In the genomic region with DNA sequence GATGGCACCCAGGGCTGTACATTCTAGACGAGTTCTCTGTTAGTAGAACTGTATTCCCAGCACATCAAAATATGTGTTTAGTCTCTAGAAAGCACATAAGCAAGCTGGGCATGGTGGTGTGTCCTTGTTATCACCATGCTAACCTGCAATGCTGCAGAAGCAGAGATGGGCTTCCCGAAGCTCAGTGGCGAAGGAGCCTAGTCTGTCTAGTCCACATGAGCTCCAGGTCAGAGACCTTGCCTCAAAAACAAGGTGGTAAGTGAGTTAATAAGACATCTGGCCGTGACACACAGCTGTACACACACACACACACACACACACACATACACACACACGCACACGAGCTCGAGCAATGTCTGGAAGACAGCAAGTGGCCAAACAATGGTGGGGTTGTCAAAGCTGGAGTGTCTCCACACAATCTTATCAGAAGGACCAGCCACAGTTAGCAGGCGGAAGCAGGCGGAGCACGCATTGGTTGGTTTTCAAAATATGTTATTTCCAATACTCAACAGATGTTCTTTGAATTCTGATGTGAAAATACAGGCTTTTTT, we compare ENCODE assay signal across 8 mouse cellular contexts.
DNase-seq lines count a peak whose midpoint lies in the region; ATAC-seq and TF ChIP-seq lines count a peak whose summit lies in the region.

No protein-coding gene starts in this region.

- no peak overlapping the region for H3K27ac ChIP-seq in lung, embryonic 14.5 days (ENCODE audit: low read depth)
- H3K27ac ChIP-seq in embryonic facial prominence, embryonic 15.5 days (replicated peaks) = peak overlapping the region; percentile 63

- H3K4me3 ChIP-seq in lung, embryonic 14.5 days (ENCODE audit: low read depth, low read length) = no peak overlapping the region
- H3K4me3 ChIP-seq in embryonic facial prominence, embryonic 15.5 days (replicated peaks) = no peak overlapping the region

- H3K9ac ChIP-seq in lung, embryonic 14.5 days = no peak overlapping the region
- H3K9ac ChIP-seq in embryonic facial prominence, embryonic 15.5 days = no peak overlapping the region

- H3K4me2 ChIP-seq in lung, embryonic 14.5 days = no peak overlapping the region
- no peak overlapping the region for H3K4me2 ChIP-seq in embryonic facial prominence, embryonic 15.5 days (replicated peaks)

- H3K27me3 ChIP-seq in lung, embryonic 14.5 days (ENCODE audit: insufficient read depth, low read length) = no peaks in the 10 kb centered on the region
- no peaks in the 10 kb centered on the region for H3K27me3 ChIP-seq in embryonic facial prominence, embryonic 15.5 days

- WGBS in lung, embryonic 14.5 days = 36% methylated on average over 10 of the region's 10 CpGs
- WGBS in embryonic facial prominence, embryonic 15.5 days = 53% methylated on average over 10 of the region's 10 CpGs

- H3K36me3 ChIP-seq in lung, embryonic 14.5 days (ENCODE audit: insufficient read depth) = no peaks in the 10 kb centered on the region
- no peaks in the 10 kb centered on the region for H3K36me3 ChIP-seq in embryonic facial prominence, embryonic 15.5 days

- intact Hi-C loops in heart, postnatal 36 days (cut with DNase I) = no loop called here
- intact Hi-C loops in gastrocnemius, postnatal 14 days (cut with DNase I; ENCODE audit: low total_unique reads) = no loop called here

- peak; percentile 72 for ATAC-seq in lung, embryonic 14.5 days (ENCODE audit: insufficient read depth)
- no peak for ATAC-seq in embryonic facial prominence, embryonic 15.5 days (ENCODE audit: insufficient number of reproducible peaks, low FRiP score, low TSS enrichment, low read depth)
- ATAC-seq in megakaryocyte progenitor cell, adult 5-6 weeks (replicated peaks; ENCODE audit: poor library complexity) = peak; percentile 76

- peaks cover 12% of the 10 kb centered on the region; the same call in 1 of the 2 replicates for H3K4me1 ChIP-seq in lung, embryonic 14.5 days (ENCODE audit: insufficient read depth)
- peaks cover 27% of the 10 kb centered on the region for H3K4me1 ChIP-seq in embryonic facial prominence, embryonic 15.5 days

- no peaks in the 10 kb centered on the region for H3K9me3 ChIP-seq in lung, embryonic 14.5 days (ENCODE audit: low read depth, low read length)
- no peaks in the 10 kb centered on the region for H3K9me3 ChIP-seq in embryonic facial prominence, embryonic 15.5 days (replicated peaks)

- no peak for TF ChIP-seq CTCF in lung, embryonic 14.5 days (IDR thresholded peaks at IDR 0.05; ENCODE audit: low read depth)

- no peak for DNase-seq in lung, embryonic 14.5 days
- no peak for DNase-seq in lung, adult 18-20 months
- DNase-seq in heart, postnatal 36 days = peak; percentile 35 to 51
- no peak for DNase-seq in gastrocnemius, postnatal 14 days
- DNase-seq in embryo, embryonic 10 days (ENCODE audit: low spot score) = no peak
- DNase-seq in frontal cortex, postnatal 25 days (ENCODE audit: low spot score in 2 of 2) = no peak

Comparison
In these comparisons a context has a peak if more than half of its experiments do, and no peak if none do; other contexts are left out.
1. DNase-seq: peak in heart, postnatal 36 days (2 of 2); none in lung, embryonic 14.5 days (single experiment), lung, adult 18-20 months (0 of 2), gastrocnemius, postnatal 14 days (single experiment), embryo, embryonic 10 days (single experiment) and frontal cortex, postnatal 25 days (0 of 2).